Mouse (Mus musculus) retina, adult 2 months (tissue): ENCODE results near the gene Scrn1.

ENCODE experiments used
- DNase-seq: peaks from one replicate; pipeline ENCODE4 v3.0.0-alpha.2; 2012; ENCODE audit warnings: low read depth, low spot score

The Scrn1 gene

GRCm38 (mm10) chr6:54531048-54531481, 35.2 kb downstream of the Scrn1 start:
- DNase-seq = no peak

- no peak for DNase-seq
Measured at GRCm38 (mm10) chr6:54530182-54530581, 36.1 kb downstream of the Scrn1 start.

GRCm38 (mm10) chr6:54528666-54529065, 37.6 kb downstream of the Scrn1 start:
- no peak for DNase-seq

- DNase-seq = no peak
Measured at GRCm38 (mm10) chr6:54518758-54519157, 47.5 kb downstream of the Scrn1 start.

GRCm38 (mm10) chr6:54516512-54517134, 49.7 kb downstream of the Scrn1 start:
- no peak for DNase-seq

- DNase-seq = no peak
Measured at GRCm38 (mm10) chr6:54512256-54512655, 54.0 kb downstream of the Scrn1 start.

- DNase-seq = no peak
Measured at GRCm38 (mm10) chr6:54509264-54509663, 57.0 kb downstream of the Scrn1 start.

GRCm38 (mm10) chr6:54508256-54508793, 58.0 kb downstream of the Scrn1 start:
- no peak for DNase-seq

GRCm38 (mm10) chr6:54507808-54508207, 58.5 kb downstream of the Scrn1 start:
- no peak for DNase-seq

GRCm38 (mm10) chr6:54507002-54507401, 59.3 kb downstream of the Scrn1 start:
- DNase-seq = peak; percentile 54

GRCm38 (mm10) chr6:54506318-54506717, 60.0 kb downstream of the Scrn1 start:
- no peak for DNase-seq

- DNase-seq = no peak
Measured at GRCm38 (mm10) chr6:54502661-54503115, 63.6 kb downstream of the Scrn1 start.

GRCm38 (mm10) chr6:54496214-54496613, 70.1 kb downstream of the Scrn1 start:
- DNase-seq = no peak

- no peak for DNase-seq
Measured at GRCm38 (mm10) chr6:54494612-54495398, 71.5 kb downstream of the Scrn1 start.

GRCm38 (mm10) chr6:54494097-54494496, 72.2 kb downstream of the Scrn1 start:
- DNase-seq = no peak

- DNase-seq = no peak
Measured at GRCm38 (mm10) chr6:54491074-54491473, 75.2 kb downstream of the Scrn1 start.

GRCm38 (mm10) chr6:54485973-54486569, 80.2 kb downstream of the Scrn1 start:
- DNase-seq = no peak

- no peak for DNase-seq
Measured at GRCm38 (mm10) chr6:54485435-54485901, 80.8 kb downstream of the Scrn1 start.

- no peak for DNase-seq
Measured at GRCm38 (mm10) chr6:54485000-54485399, 81.3 kb downstream of the Scrn1 start.

GRCm38 (mm10) chr6:54481390-54482112, 84.7 kb downstream of the Scrn1 start:
- DNase-seq = no peak

GRCm38 (mm10) chr6:54478646-54479324, 87.5 kb downstream of the Scrn1 start:
- DNase-seq = no peak
